Mouse (Mus musculus) kidney, adult 11 months (tissue): ENCODE measurements around the gene Atp6v0d1.
A peak's percentile ranks its signal among the peaks of the same experiment; 100 is the strongest.

Source experiments
- DNase-seq: peaks from one replicate; pipeline ENCODE4 v3.0.0; 2022

Gene Atp6v0d1

DNA sequence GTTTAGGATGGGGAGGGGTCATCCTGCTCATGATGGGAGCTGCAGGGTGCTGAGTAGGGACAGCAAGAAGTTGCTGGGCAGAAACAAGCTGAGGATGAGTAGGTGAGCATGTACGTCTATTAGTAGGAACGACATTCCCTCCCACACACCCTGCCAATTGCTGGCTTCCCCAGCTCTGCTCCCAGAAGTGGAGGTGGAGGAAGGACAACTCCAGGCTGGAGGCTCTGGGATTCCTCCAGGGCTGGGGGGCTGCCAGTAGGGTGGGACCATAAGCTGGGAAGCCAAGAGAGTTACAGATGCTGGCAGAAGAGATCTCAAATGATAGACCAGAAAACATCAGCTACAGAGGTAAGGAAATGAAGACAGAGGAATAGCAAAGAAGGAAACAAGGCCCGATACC, 29.3 kb downstream of the Atp6v0d1 start:
- DNase-seq: no peak

DNA sequence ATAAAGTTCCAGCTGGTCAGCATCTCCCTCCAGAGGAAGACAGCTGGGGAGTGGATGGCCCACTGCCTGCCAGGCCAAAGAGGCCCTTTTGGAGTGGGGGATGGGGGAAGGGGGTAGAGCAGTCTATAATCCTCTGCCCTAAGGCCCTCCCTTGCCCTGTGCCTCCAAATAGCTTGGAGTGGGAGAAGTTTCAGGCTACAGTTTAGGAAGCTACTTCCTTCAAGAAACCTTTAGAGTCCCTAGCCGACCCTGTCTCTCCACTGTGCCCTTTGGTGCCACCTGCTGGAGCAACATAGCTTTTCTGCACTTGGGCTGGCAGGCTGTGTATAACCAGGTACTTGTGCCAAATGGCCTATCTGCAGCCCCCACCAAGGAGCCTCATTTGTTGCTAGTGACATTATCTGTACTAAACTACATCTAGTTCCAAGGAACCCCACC, 31.9 kb downstream of the Atp6v0d1 start:
- peak; percentile 57 for DNase-seq

DNA sequence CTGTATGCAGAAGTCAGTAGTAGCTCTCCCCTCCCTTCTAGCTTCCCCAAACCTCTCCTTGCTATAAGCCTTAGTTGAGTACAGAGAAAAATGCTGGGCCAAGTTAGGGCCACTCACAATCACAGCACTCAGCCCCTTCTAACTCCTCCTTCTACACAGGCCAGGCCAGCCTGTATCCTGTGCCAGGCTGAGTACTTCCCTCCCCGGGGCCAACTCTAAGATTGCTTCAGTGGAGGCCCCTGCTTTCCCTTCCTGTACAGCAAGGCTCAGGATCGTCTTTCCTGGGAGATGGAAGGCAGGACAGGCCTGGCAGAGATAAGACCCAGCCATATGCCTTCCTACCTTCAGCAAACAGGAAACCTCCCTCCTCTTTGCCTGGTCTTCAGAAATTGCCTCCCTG, 32.4 kb downstream of the Atp6v0d1 start:
- no peak for DNase-seq

DNA sequence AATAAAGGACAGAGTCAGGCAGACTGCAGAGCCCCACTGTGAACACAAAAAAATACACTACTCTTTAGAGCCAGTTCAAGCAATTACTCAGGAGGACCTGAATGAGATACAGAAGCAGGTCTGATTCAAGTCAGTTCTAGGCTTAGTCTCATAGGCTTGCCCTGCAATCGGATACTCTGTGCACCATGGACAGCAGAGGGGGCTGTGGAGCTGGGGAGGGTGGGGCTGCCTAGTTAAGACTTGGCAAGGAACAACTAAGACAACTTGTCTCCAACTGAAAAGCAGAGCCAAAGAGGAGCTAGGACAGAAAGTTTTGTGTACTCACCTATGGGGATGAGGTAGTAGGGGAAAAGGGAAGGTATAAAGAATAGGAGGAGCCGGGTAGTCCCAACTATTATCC, 34.1 kb downstream of the Atp6v0d1 start:
- no peak for DNase-seq

DNA sequence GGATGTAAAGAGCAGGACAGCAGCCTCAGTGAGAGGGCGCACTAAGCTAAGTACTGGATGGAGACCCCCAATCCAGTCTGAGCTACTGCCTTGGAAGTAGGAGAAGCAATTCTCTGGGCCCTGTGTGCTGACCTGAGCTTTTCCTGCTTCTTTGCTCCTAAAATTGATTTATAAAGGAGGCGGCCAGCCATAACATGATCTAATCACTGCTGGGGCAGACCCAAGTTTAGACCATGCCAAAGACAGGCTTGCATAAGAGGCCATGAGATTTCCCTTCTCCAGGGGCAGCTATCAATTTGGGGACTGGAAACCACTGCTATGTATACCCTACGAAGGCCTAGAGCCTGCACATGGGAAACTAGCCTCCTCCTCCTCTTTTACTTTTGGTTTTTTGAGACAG, 36.6 kb downstream of the Atp6v0d1 start:
- DNase-seq: peak; percentile 39

DNA sequence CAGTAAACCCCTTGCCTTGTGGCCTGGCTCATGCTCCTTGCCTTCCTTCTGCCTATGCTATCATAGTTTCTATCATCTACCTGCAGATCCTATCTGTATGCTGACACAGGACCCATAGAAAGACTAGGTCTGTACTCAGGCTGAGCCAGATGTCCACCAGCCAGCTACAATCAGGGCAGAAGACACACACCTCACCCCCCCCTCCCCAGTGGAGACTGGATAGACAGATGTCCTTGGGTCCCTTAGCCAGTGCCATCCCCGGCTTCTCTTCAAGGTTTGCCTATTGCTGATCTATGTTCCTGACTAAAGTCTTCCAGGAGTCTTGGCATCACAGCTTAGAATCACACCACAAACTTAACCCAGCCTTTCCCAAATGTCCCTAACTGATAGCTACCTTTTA, 37.6 kb downstream of the Atp6v0d1 start:
- no peak for DNase-seq

DNA sequence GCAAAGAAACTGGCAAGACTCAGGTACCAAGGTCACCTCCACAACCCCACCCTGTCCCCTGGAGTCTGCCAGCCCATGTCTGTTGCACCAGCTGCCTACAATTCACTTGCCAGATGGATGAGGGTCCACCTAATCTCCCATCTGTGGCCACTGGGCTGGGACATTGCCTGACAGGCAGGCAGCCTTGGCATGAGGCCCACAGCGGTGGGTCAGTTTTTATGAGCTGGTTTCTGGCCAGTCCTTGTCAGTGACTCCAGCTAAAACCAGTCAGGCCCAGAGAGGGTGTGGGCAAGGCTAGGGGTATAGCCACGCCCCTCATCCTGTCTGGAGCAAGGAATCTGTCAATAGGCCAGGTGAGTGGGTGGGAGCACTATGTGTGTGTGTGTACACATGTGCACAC, 38.7 kb downstream of the Atp6v0d1 start:
- peak; percentile 86 for DNase-seq

DNA sequence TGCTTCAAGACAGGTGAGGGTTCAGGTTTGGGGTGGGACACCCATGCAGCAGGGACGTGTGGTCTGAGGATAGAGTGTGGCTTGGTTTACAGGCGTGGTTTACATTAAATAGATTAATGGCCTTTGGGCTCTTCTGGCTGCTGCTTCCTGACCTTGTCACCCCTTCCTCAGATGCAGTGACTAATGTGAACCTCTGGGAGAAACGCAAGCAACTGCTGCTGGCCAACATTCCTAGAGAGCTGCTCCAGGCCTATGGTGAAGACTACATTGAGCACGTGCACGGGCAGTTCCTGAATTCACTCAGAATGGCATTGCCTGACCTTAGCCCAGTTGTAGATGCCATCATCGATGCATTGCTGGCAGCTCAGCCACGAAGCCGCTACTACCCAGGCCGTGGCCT, 43.0 kb downstream of the Atp6v0d1 start:
- DNase-seq: no peak

DNA sequence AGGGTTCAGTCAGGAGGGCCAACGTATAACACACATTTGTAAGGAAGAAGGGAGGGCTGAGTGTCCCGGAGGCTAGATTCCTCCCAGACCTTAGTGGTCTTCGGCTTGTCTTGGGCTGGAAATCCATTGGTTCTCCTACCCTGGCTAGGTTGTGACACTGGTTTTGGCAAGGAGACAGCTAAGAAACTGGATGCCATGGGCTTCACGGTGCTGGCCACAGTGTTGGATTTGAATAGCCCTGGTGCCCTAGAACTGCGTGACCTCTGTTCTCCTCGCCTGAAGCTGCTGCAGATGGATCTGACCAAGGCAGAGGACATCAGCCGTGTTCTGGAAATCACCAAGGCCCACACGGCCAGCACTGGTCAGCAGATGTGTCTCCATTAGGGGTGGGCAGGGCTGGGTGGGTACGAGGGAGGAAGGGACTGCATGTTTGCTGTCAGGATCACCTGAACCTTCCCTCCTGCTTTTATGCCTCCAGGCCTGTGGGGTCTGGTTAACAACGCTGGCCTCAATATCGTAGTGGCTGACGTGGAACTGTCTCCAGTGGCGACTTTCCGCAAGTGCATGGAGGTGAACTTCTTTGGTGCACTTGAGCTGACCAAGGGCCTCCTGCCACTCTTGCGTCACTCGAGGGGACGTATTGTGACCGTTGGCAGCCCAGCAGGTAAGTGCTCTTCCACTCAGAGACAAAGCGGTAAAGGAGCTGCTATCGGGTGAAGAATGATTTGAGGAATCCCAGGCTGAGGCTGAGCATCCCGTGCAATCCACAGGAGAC, 43.7 kb downstream of the Atp6v0d1 start:
- DNase-seq: no peak

DNA sequence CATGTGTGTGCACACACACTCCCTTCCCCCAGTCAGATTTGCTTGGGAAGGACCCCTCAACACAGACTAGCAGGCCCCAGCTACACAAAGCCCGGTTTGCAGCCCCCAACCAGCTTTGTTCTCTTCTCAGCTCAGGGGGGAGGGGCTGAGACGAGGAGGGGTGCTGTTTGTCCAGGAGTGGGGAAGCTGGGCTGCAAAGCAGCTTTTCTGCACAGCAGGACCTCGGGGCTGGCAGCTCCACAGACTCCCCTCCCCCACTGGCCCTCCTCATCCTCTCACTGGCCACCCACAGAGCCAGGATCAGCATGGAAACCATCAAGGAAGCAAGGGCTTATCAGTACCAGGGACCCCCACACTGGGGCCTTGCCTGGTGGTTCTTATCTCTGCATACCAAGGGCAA, 44.8 kb downstream of the Atp6v0d1 start:
- DNase-seq: no peak

DNA sequence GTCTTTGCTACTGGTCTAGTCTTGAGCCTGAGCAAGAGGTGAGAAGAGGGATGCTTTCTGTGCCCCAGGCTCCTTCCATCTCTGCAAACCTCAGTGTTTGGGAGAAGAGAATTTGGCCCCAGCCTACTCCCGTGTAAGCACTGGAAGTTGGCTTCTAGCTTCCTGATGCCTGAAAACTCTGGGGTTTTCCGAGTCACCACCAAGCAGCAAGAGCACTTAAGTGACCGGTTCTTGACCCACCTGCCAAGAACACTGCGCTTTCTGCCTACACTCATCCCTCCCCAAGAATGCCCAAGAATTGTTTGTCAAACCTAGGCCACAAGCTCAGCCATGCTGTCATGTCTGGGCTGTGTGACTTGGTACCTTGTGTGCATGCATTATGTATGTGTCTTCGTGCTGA, 45.3 kb downstream of the Atp6v0d1 start:
- no peak for DNase-seq

DNA sequence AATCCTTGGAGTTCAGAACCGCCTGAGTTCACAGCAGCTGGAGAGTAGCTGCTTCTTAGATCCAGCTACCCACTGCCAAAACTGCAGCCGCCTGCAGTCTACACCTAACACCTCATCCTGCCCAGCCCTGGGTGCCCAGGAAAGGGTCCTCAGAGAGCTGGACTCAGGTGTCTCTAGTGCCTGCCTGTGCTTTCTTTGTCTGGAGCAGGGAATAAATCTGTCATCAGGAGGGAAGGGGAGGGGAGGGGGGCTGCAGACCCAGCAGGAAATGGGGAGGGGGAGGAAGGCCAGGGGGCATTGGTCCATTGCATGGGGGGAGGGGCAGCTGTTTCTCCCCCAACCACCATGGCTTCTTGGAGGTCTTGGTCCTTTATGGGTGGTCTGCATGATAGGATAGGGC, 46.3 kb downstream of the Atp6v0d1 start:
- no peak for DNase-seq

DNA sequence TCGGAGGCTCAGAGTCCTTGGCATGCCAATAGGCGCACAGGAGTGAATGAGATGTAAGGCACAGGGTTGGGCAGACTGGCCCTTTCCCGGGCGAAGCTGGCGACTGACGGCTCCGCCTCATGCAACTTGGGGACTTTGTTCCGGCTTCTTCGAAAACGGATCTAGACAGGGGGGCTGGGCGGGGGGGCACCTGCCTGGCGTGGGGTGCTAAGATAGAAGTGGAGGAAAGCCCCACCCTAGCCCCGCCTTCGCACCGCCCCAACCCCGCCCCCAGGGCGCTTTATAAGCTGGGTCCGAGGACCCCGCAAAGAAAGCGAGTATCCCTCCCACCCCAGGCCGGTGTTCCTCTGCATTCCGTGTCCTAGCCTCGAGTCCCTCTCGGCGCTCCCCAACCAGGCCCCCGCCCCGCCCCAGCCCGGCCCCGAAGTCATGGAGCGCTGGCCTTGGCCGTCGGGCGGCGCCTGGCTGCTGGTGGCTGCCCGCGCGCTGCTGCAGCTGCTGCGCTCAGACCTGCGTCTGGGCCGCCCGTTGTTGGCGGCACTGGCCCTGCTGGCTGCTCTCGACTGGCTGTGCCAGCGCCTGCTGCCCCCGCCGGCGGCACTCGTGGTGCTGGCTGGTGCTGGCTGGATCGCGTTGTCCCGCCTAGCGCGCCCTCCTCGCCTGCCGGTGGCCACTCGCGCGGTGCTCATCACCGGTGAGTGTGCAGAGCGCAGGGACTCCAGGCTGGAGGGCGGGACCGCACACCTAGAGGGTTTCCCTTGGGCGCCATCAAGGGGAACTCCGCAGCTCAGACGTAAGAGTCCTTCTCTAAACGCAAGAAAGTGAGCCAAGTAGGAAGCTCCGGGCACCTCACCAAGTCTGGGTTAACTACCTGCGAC, 47.2 kb downstream of the Atp6v0d1 start, which contains the start of gene Hsd11b2:
Gene Hsd11b2, plus strand, starts transcription at position 320 of the 878 bp plus-strand sequence.
- DNase-seq: peak; percentile 54

DNA sequence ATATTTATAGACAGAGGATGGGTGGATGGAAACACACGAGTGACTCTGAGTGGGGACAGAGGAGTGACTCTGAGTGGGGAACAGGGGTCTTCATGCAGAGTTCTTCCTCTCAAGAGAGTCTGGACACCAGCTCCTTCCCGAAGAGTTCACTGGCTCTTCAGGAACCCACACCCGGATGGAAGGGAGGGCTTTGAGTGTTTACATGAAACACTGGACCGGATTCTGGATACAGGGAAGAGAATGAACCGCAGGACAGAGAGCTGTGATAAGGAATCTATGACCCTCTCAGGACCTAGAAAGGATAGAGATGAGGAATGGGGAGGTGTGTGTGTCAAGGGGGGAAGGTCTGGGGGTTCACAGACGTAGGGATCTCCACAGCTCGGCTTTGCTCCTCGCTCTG, 48.5 kb downstream of the Atp6v0d1 start:
- DNase-seq: no peak

DNA sequence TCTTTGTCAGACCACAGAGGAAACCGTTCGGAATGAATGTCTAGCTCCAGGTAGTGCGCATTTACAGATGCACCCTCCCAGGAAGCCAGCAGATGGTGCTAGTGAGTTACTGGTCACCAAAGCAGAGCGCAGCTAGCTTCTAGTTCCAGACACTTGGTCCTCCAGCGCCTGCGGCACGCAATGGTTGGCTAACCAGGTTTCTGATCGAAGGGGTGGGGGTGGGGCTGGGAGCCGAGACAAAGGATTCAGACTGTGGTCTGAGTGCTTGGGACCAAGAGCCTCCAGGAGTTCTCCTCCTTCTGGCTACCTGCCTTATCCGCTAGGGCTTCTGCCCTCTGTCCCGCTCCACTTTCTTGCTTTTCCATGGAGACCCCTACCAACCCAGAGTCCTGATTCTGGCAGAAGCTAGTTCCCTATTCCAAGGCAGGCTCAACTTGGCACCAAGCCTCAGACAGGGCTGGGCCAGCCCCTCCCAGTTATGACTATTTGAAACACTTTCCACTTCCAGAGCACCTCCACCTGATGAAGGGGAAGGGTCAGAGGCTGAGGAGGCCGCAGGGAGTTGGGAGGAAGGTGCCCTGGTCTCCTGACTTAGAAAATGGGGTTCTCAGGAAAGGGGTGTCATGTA, 49.7 kb downstream of the Atp6v0d1 start:
- peak; percentile 77 for DNase-seq

DNA sequence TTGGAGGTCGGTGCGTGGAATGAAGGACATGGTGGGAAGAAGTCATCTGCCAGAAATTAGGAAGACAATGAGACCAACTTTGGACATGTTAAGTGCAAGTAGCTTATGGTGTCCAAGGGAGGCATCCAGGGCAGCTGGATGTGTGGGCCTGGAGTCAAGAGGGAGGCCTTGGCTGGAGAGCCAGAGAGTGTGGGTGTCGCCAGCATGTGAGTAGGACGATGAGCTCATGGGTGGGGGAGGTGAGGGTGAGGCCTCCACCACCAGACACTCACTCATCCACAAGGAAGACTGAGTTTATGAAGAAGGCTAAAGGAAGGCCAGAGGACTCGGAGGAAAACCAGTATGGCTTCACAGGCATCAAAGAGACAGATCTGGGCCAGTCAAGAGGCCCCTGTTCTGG, 51.2 kb downstream of the Atp6v0d1 start:
- DNase-seq: no peak

DNA sequence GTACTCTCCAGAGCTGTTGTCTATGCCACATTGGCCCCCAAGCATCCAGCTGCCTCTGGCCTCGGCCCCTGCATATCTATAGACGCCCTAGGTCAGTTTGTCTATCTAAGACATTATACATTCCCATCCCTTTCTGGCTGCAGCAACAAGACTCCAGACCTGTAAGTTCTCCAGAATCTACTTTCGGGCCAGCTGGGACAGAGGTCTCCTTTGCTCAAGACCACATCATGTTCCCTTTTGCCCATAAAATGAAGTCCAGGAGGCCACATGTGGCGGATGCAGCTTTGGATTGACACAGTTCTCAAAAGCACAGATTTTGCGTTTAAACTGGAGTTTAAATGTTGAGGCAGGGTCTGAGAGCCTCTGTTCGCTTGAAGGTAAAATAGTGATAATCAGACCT, 51.7 kb downstream of the Atp6v0d1 start:
- no peak for DNase-seq

DNA sequence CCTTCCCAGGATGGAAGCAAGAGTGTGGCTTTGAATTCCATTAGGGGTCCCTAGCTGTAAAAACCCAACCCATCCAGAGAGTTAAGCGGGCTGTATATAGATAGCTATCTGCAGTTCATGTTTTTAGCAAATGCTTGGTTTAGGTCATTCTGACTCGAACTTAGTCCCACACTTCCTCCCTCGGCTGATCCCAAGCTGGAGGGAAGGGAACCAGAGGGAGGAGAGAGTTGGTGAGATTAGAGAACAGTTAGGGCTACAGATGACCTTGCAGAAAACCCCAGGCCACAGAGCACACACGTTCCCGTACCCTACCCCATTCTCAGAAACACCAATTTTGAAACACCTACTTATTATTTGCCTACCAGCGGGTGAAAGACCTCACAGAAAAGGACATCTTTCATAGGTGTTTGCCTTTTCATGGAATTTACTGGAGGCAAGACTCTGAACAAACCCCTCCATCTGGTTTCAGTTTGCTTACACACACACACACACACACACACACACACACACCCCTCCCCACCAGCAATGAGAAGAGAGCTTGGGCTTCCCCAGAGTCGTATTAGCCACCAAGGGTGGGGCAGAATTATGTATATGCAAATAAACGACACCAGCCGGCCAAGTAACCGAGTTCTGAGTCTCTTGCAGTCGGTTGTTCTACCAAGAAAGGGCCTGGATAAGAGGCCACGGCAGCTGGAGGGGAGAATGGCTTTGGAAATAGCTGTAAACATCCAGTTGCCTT, 55.7 kb downstream of the Atp6v0d1 start:
- DNase-seq: no peak

DNA sequence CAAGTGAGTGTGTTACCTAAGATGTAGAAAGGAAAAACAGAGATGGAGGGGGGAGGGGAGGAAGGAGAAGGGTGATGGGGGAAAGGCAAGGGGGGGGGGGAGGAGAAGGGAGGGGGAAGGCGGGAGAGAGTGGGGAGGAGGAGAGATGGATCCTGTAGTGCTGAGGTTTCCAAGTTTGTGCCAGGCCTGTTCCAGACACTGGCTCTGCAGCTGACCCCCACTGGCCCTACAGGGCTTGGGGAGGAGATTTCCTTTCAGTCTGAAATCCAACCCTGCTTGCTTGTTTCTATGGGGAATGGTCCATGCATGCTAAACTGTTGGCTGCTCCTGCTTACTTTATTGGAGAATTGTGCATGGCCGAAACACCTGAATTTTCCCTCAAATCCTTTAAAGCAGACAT, 57.1 kb downstream of the Atp6v0d1 start:
- no peak for DNase-seq

DNA sequence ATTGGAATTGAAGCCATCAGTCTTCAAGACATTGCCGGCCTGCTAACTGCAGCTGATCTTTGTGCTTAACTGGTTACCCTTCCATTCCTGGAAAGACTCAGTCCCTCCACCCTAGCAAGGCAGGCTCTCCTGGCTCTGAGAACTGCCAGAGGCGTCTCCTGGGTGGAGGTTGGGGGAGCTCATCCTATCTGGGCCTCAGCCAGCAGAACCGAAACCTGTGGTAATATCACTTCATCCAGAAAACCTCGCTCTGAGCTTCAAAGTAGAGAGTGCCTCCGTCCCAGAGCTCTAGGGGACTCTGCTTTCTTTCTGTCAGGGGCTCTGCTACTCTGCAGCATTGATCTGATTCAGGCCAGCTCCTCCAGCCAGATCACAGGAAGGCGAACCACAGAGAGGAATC, 58.9 kb downstream of the Atp6v0d1 start:
- DNase-seq: no peak

DNA sequence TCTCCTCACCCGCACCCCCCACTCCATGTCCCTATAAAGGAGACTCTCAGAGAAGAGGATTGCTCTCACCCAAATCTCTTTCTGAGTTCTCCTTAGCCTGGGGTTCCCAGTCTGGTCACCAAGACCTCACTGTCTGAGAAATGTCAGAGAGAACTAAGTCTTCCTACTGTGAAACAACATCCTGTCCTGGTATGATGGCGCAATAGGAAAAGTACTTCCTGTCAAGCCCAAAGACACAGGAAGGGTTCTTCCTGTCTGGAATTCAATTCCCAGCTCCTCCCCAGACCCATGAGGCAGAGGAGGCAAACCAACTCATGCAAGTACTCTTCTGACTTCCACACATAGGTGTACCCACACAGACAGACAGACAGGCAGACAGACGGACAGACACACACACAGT, 61.2 kb downstream of the Atp6v0d1 start:
- DNase-seq: no peak

DNA sequence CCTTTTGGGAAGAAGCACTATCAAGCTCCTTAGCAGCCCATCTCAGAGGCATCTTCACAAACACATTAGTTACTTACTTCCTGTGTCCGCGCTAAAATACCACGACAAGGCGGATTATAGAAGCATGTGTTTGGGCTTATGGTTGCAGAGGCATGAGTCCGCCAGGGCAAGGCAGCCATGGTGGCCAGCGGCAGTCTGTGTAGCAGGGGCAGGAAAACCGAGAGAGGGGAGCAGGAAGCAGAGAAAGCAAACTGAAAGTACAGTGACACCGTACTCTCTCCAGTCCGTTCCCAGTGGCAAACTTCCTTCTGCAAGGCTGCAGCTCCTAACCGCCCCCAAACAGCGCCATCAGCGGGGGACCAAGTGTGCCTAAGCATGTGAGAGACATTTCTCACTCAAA, 66.1 kb downstream of the Atp6v0d1 start:
- DNase-seq: no peak
